Mouse (Mus musculus): Measurements from ENCODE around the gene Vmn1r85. TPM values are rescaled to one million over a fixed set of nuclear protein-coding genes. Genes with fewer than 3 reads are reported as not detected.

Gene Vmn1r85
- polyA plus RNA-seq, 1 experiment from 2014 or later, result not detected

DNA sequence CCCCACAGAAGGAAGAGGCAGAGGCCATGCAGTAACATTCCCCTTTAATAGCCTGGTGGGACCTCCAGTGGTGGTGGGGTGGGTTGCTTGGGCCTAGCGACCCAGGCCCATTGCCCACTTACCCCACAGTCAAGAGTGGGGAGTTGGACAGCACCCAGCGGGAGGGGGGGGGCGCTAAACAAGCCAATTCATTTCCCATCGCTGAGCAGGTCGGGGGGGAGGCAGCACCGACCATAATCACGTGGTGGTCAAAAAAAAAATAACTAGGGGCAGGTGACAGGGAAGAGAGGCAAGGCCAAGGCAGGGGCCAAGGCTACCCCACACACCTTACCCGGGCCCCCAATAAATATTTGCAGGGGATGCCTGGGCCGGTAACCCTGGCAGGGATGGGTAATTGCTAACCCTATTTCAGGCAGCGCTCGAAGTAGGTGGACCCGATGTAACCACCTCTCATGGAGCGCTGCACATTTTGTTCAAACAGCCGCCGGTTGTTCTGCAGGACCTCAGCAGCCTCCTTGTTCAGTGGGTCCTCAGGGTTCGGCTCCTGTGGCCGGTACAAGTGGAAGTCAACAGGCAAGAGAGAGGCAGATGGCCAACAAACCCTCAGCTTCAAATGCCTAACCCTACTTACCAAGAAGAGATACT is 59.6 kb downstream of the Vmn1r85 start:
- H3K4me1 ChIP-seq (ENCODE audit: control insufficient read depth, insufficient read depth, low read length), result peaks cover 21% of the 10 kb centered on the region
- ATAC-seq (replicated peaks; ENCODE audit: insufficient number of reproducible peaks, low FRiP score, low TSS enrichment), result no peak
- peak overlapping the region; percentile 82 for H3K4me2 ChIP-seq
- no peaks in the 10 kb centered on the region for H3K9me3 ChIP-seq (replicated peaks; ENCODE audit: control insufficient read depth, low read length)
- H3K27me3 ChIP-seq (ENCODE audit: control insufficient read depth, insufficient read depth, low read length), result no peaks in the 10 kb centered on the region
- 0 out of 2 replicates have a peak overlapping the region, but pooled peaks have one; percentile 23 for H3K9ac ChIP-seq (ENCODE audit: low read depth, low read length)
- 87% methylated on average over 17 of the region's 17 CpGs for WGBS (ENCODE audit: insufficient replicate concordance)
- H3K4me3 ChIP-seq (ENCODE audit: low read depth, low read length), result peak overlapping the region; percentile 55
- peaks cover 27% of the 10 kb centered on the region for H3K36me3 ChIP-seq (ENCODE audit: control insufficient read depth, insufficient read depth, low read length)
- peak overlapping the region; percentile 23 for H3K27ac ChIP-seq (ENCODE audit: low read depth, low read length)

- under 1% methylated on average over 44 of the region's 45 CpGs for WGBS (ENCODE audit: insufficient replicate concordance)
- H3K27ac ChIP-seq (ENCODE audit: low read depth, low read length), result peak within 1 kb of the TSS; percentile 79
- H3K36me3 ChIP-seq (ENCODE audit: control insufficient read depth, insufficient read depth, low read length), result peaks cover 37% of the 10 kb centered on the region
- no peaks in the 10 kb centered on the region for H3K9me3 ChIP-seq (replicated peaks; ENCODE audit: control insufficient read depth, low read length)
- peak within 1 kb of the TSS; percentile 82 for H3K9ac ChIP-seq (ENCODE audit: low read depth, low read length)
- peak within 1 kb of the TSS; percentile 55 for H3K4me3 ChIP-seq (ENCODE audit: low read depth, low read length)
- peak; percentile 74 for ATAC-seq (replicated peaks; ENCODE audit: insufficient number of reproducible peaks, low FRiP score, low TSS enrichment)
- H3K4me2 ChIP-seq, result peak within 1 kb of the TSS; percentile 82
- H3K27me3 ChIP-seq (ENCODE audit: control insufficient read depth, insufficient read depth, low read length), result no peaks in the 10 kb centered on the region
- peaks cover 21% of the 10 kb centered on the region for H3K4me1 ChIP-seq (ENCODE audit: control insufficient read depth, insufficient read depth, low read length)
Observed at GRCm38 (mm10) chr7:13034148-13034977, 60.6 kb downstream of the Vmn1r85 start, which contains the start of gene Chmp2a. Gene Chmp2a (minus strand): TSS chr7:13034807.

DNA sequence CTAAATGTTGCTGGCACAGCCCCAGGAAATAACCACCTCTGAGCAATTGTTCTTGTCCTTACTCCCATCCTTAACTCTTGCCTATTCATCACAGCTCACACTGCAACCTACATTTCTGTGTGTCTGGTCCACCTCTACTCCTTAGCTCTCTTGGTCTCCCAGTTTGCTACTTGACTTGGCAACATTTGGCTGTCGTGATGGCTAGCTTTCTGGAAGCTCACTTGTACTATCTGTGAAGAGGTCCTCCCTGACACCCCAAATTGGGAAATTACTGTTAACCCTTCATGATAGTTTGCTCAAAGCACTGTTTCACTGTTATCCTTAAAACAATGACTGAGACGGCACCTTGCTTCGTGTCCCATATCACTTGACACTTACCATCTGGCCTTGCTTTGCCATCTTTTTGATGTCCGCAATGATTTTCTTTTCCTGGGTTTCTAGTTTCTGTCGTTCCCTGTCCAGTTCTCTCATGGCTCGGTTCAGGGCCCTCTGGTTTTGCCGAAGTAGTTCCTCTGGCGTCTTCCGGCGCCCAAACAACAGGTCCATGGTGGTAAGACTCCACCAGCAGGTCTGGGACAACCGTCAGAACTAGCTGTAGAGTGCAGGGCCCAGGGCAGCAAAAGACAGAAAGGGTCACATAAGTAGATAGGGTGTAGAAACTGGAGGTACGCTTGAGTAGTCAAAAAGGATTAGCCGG is 61.4 kb downstream of the Vmn1r85 start:
- Histone ChIP-seq H3K9ac (ENCODE audit: low read depth, low read length) (peak overlapping the region; percentile 82), H3K4me1 (ENCODE audit: control insufficient read depth, insufficient read depth, low read length) (peaks cover 14% of the 10 kb centered on the region), H3K27me3 (ENCODE audit: control insufficient read depth, insufficient read depth, low read length) (no peaks in the 10 kb centered on the region), H3K4me2 (peak overlapping the region; percentile 82), H3K9me3 (replicated peaks; ENCODE audit: control insufficient read depth, low read length) (no peaks in the 10 kb centered on the region), H3K27ac (ENCODE audit: low read depth, low read length) (peak overlapping the region; percentile 79; the same call in 1 of the 2 replicates), H3K4me3 (ENCODE audit: low read depth, low read length) (peak overlapping the region; percentile 55), H3K36me3 (ENCODE audit: control insufficient read depth, insufficient read depth, low read length) (peaks cover 44% of the 10 kb centered on the region)
- ATAC-seq (replicated peaks; ENCODE audit: insufficient number of reproducible peaks, low FRiP score, low TSS enrichment), result no peak
- 47% methylated on average over 13 of the region's 13 CpGs for WGBS (ENCODE audit: insufficient replicate concordance)

Other genes with a start within 250 kb of the Vmn1r85 start
- 2.8 and 3.6 TPM in 2 replicates for gene Zfp128, start 214.0 kb downstream of the Vmn1r85 start, polyA plus RNA-seq (2014; fragmentation: Nextera tagmentation; extraction: Ambion mirVana)
- 14.5 and 17.0 TPM in 2 replicates for gene Zscan22, start 197.4 kb downstream of the Vmn1r85 start, polyA plus RNA-seq (2014; fragmentation: Nextera tagmentation; extraction: Ambion mirVana)
- gene Rps5, start 172.9 kb downstream of the Vmn1r85 start, polyA plus RNA-seq (2014; fragmentation: Nextera tagmentation; extraction: Ambion mirVana), result 659 and 704 TPM in 2 replicates
- 0.53 and 0.65 TPM in 2 replicates for gene Rnf225, start 167.8 kb downstream of the Vmn1r85 start, polyA plus RNA-seq (2014; fragmentation: Nextera tagmentation; extraction: Ambion mirVana)
- gene Zfp324, start 129.3 kb downstream of the Vmn1r85 start, polyA plus RNA-seq (2014; fragmentation: Nextera tagmentation; extraction: Ambion mirVana), result 6.8 and 7.1 TPM in 2 replicates
- 4.3 and 5.5 TPM in 2 replicates for gene Zfp446, start 117.3 kb downstream of the Vmn1r85 start, polyA plus RNA-seq (2014; fragmentation: Nextera tagmentation; extraction: Ambion mirVana)
- not detected in 2 replicates for gene Slc27a5, start 97.0 kb downstream of the Vmn1r85 start, polyA plus RNA-seq (2014; fragmentation: Nextera tagmentation; extraction: Ambion mirVana)
- 252 and 256 TPM in 2 replicates for gene Trim28, start 96.1 kb downstream of the Vmn1r85 start, polyA plus RNA-seq (2014; fragmentation: Nextera tagmentation; extraction: Ambion mirVana)
- 13.6 and 16.0 TPM in 2 replicates for gene Zbtb45, start 85.1 kb downstream of the Vmn1r85 start, polyA plus RNA-seq (2014; fragmentation: Nextera tagmentation; extraction: Ambion mirVana)
- gene Chmp2a, start 60.4 kb downstream of the Vmn1r85 start, polyA plus RNA-seq (2014; fragmentation: Nextera tagmentation; extraction: Ambion mirVana), result 148 and 149 TPM in 2 replicates
- 172 and 174 TPM in 2 replicates for gene Ube2m, start 56.9 kb downstream of the Vmn1r85 start, polyA plus RNA-seq (2014; fragmentation: Nextera tagmentation; extraction: Ambion mirVana)
- 1.5 and 1.7 TPM in 2 replicates for gene Mzf1, start 40.4 kb downstream of the Vmn1r85 start, polyA plus RNA-seq (2014; fragmentation: Nextera tagmentation; extraction: Ambion mirVana)
- gene Vmn1r86, start 24.7 kb upstream of the Vmn1r85 start, polyA plus RNA-seq (2014; fragmentation: Nextera tagmentation; extraction: Ambion mirVana), result not detected in 2 replicates
- gene Vmn1r87, start 45.0 kb upstream of the Vmn1r85 start, polyA plus RNA-seq (2014; fragmentation: Nextera tagmentation; extraction: Ambion mirVana), result not detected in 2 replicates
- not detected in 2 replicates for gene Vmn1r88, start 64.4 kb upstream of the Vmn1r85 start, polyA plus RNA-seq (2014; fragmentation: Nextera tagmentation; extraction: Ambion mirVana)
- not detected in 2 replicates for gene Vmn1r89, start 117.8 kb upstream of the Vmn1r85 start, polyA plus RNA-seq (2014; fragmentation: Nextera tagmentation; extraction: Ambion mirVana)
- gene Lig1, start 182.1 kb upstream of the Vmn1r85 start, polyA plus RNA-seq (2014; fragmentation: Nextera tagmentation; extraction: Ambion mirVana), result 84.6 and 95.3 TPM in 2 replicates
- gene Zswim9, start 183.5 kb upstream of the Vmn1r85 start, polyA plus RNA-seq (2014; fragmentation: Nextera tagmentation; extraction: Ambion mirVana), result 3.4 and 6.3 TPM in 2 replicates
- 0.73 and 1.4 TPM in 2 replicates for gene Pla2g4c, start 229.5 kb upstream of the Vmn1r85 start, polyA plus RNA-seq (2014; fragmentation: Nextera tagmentation; extraction: Ambion mirVana)

Data from heart, embryonic 11.5 days (tissue).